Mouse (Mus musculus) G1E-ER4 (cell line): Measurements from ENCODE around the gene Ppp1r1a. TPM values are rescaled to one million over a fixed set of nuclear protein-coding genes. Genes with fewer than 3 reads are reported as not detected.

Experiments used
- GATA1 ChIP-seq: IDR thresholded peaks from one replicate; pipeline ENCODE4 v1.8.0; 2012; ENCODE audit warnings: low read length, inconsistent platforms
- polyA plus RNA-seq: library from polyadenylated mRNA; stranded (reverse); fragments of >175 nt; gene quantifications from 2 replicates; pipeline ENCODE4 v1.2.3, GENCODE M21; 2012

Gene Ppp1r1a
- polyA plus RNA-seq, 1 experiment, result not detected

DNA sequence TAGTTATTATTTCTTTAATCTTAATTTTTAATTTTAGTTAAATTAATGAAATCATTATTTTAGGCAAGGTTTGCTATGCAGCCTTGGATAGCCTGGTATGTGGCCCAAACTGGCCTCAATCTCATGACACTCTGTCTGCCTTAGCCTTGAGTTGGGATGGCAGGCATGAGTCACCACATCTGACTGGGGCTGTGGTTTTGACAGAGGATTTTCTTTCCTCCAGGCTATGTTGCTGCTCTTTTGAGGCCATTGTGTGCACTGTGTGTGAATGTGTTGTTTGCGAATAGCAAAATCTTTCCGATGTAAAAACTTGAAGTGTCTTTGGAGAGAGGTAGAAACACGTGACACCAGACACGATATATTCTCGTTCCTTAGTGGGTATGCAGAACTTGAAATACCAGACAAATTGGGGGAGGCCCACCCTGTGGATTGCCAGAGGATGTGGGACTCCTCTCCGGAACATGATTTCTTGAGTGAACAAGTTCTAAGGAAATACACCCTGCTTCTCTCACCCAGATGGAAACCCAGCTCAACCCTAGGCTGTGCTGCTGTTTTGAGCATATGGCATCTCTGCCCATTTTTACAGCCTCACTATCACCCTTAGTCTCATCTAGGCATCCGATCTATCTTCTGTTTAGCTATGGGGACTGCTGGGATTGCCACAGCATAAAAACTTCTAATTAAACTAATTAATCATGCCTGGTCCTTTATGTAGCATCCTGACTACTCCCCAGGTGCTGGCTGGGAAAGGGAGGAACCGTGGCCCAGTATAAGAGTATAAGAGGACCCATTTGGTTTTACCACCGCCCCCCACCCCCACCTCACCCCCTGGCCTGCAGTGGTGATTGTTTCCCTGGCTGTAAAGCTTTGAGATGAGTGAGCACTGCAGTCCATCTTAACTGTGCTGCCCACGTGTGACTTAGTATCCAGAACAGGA lies 41.3 kb downstream of the Ppp1r1a start:
- TF ChIP-seq GATA1, result no peak

DNA sequence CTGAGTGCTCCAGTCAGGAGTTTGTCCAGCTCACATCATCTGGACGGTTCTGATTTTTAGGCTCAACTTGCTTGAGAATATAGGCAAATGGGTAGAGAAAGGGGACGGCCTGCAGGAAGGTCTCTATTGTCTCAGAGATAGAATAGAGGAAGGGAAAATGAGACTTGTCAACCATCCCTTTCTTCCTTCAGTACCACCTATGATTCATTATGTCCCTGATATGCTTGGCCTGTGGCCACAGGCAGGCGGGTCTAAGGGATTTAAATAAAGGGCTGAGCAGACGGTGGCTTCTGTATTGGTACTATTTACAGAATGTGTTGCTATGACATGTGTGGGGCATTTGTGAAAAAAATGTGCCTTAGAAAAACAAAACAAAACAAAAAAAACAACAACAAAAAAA lies 49.5 kb downstream of the Ppp1r1a start:
- no peak for TF ChIP-seq GATA1

DNA sequence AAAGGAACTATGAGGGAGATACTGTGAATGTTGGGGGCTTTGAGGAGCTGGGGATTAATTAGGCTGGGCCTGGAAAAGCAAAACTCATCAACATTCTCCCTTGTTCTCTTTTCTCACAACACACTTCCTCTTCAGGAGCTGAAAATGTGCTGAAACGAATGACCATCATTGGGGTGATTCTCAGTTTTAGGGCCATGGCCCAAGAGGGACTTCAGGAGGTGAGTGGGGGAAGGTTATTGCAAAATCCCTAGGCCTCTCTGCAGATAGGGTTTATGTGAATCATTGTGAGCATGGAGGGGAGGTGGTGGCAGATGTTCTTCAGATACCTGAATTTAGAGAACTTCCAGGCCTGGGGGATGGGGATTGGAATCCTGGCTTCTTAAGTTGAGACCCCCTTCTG lies 51.1 kb downstream of the Ppp1r1a start:
- TF ChIP-seq GATA1, result no peak

DNA sequence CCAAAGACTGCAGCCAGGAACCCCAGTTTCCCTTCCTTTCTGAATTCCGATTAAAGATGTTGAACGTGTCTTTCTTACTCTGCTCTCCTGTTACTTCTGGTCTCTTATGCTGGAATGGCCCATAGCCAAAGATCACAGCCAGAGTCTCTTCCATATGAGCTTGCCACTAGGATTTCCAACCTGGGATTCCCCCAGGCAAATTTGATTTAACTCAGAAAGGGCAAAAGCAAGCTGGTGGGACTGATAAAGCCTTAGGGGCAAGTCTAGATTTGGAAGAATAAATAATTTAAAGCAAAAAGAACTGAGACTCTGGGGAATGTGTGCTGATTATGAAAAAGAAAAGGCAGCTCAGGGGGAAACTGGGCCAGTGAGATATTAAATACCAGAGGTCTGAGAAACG lies 52.7 kb downstream of the Ppp1r1a start:
- TF ChIP-seq GATA1, result no peak

DNA sequence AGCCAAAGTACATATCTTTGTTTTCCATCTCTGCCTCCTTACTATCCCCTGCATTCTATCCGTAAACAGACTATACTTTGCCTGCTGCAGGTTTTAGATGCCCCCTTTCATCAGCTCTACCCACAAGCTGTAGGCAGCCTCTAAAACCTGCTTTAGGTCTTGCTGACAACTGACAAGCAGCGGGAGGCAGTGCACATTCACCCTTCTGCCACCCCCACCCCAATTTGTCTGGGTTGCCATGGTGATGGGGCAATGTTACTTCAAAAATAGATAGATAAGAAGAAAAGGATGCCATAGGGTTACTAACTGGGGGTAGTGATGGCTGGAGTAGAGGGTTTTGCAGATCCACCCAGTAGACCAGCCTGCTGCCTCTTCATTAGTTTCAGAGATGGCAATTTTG lies 53.3 kb downstream of the Ppp1r1a start:
- TF ChIP-seq GATA1, result no peak

DNA sequence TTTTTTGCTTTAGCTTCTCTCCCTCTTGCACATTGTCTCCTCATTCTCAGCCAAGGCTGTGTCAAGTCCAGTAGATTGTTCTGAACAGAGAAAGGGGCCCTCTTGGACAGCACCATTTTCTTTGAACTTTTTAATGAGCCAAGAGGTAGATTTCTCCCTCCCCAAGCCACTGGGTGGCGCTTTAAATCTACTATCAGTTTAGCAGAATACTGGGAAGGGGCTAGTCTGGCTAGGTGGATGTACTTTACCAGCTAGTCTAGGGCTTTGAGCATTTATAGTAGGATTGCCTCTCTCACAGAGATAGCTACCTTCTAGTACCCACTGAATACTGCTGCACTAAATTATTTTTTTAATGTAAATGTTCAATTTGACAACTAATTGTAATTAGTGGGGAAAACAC lies 55.3 kb downstream of the Ppp1r1a start:
- no peak for TF ChIP-seq GATA1

Other genes starting within 250 kb of the Ppp1r1a start
- gene Gpr84, start 227.4 kb downstream of the Ppp1r1a start, polyA plus RNA-seq, result 0.04 TPM in 1 of 2 replicates, not detected in the other
- 557 and 673 TPM in 2 replicates for gene Zfp385a, start 197.9 kb downstream of the Ppp1r1a start, polyA plus RNA-seq
- not detected in 2 replicates for gene Itga5, start 171.2 kb downstream of the Ppp1r1a start, polyA plus RNA-seq
- gene Gtsf1, start 107.5 kb downstream of the Ppp1r1a start, polyA plus RNA-seq, result not detected in 2 replicates
- gene Gtsf2, start 89.5 kb downstream of the Ppp1r1a start, polyA plus RNA-seq, result not detected in 2 replicates
- 0.79 and 1.1 TPM in 2 replicates for gene Nckap1l, start 84.2 kb downstream of the Ppp1r1a start, polyA plus RNA-seq
- gene Pde1b, start 35.0 kb downstream of the Ppp1r1a start, polyA plus RNA-seq, result 0.22 and 0.29 TPM in 2 replicates
- not detected in 2 replicates for gene Glycam1, start 27.1 kb upstream of the Ppp1r1a start, polyA plus RNA-seq
- not detected in 2 replicates for gene Mucl1, start 217.5 kb upstream of the Ppp1r1a start, polyA plus RNA-seq